Mouse (Mus musculus): Measurements from ENCODE around the gene Mettl16. TPM values are rescaled to one million over a fixed set of nuclear protein-coding genes. Genes with fewer than 3 reads are reported as not detected.
A peak's percentile ranks its signal among the peaks of the same experiment; 100 is the strongest.

The Mettl16 gene
- polyA plus RNA-seq, 1 experiment from 2014 or later, result 13.4 TPM

GRCm38 (mm10) chr11:74840739-74841138 lies 70.1 kb downstream of the Mettl16 start:
- peaks cover 3% of the 10 kb centered on the region; the same call in 1 of the 2 replicates for H3K4me1 ChIP-seq (replicated peaks; ENCODE audit: control insufficient read depth, insufficient read depth)
- no peak for TF ChIP-seq CTCF (IDR thresholded peaks at IDR 0.05; ENCODE audit: low read depth)
- no peak for TF ChIP-seq EP300 (optimal IDR thresholded peaks at IDR 0.05)
- no peak overlapping the region for H3K27ac ChIP-seq (replicated peaks)
- 77% methylated on average over 8 of the region's 8 CpGs for WGBS
- DNase-seq (ENCODE audit: low spot score), result no peak
- peaks cover 6% of the 10 kb centered on the region; the same call in 1 of the 2 replicates for H3K36me3 ChIP-seq (ENCODE audit: control insufficient read depth, insufficient read depth, low read length)
- H3K4me2 ChIP-seq (replicated peaks; ENCODE audit: low read depth), result no peak overlapping the region
- no peaks in the 10 kb centered on the region for H3K27me3 ChIP-seq (ENCODE audit: control insufficient read depth, insufficient read depth, low read length)
- H3K9me3 ChIP-seq (ENCODE audit: control insufficient read depth, low read length), result no peaks in the 10 kb centered on the region
- no peak overlapping the region for H3K9ac ChIP-seq (ENCODE audit: low read length)
- no peak for ATAC-seq (ENCODE audit: low FRiP score, low TSS enrichment)
- H3K4me3 ChIP-seq (ENCODE audit: low read depth, low read length), result no peak overlapping the region

- no peak overlapping the region for H3K9ac ChIP-seq (ENCODE audit: low read length)
- H3K4me3 ChIP-seq (ENCODE audit: low read depth, low read length), result no peak overlapping the region
- peaks cover 6% of the 10 kb centered on the region; the same call in 1 of the 2 replicates for H3K36me3 ChIP-seq (ENCODE audit: control insufficient read depth, insufficient read depth, low read length)
- H3K27me3 ChIP-seq (ENCODE audit: control insufficient read depth, insufficient read depth, low read length), result no peaks in the 10 kb centered on the region
- 79% methylated on average over 9 of the region's 9 CpGs for WGBS
- H3K4me2 ChIP-seq (replicated peaks; ENCODE audit: low read depth), result no peak overlapping the region
- DNase-seq (ENCODE audit: low spot score), result no peak
- ATAC-seq (ENCODE audit: low FRiP score, low TSS enrichment), result no peak
- no peaks in the 10 kb centered on the region for H3K9me3 ChIP-seq (ENCODE audit: control insufficient read depth, low read length)
- no peak overlapping the region for H3K27ac ChIP-seq (replicated peaks)
- peaks cover 3% of the 10 kb centered on the region; the same call in 1 of the 2 replicates for H3K4me1 ChIP-seq (replicated peaks; ENCODE audit: control insufficient read depth, insufficient read depth)
- no peak for TF ChIP-seq CTCF (IDR thresholded peaks at IDR 0.05; ENCODE audit: low read depth)
- TF ChIP-seq EP300 (optimal IDR thresholded peaks at IDR 0.05), result no peak
These were observed 70.7 kb downstream of the Mettl16 start for GRCm38 (mm10) chr11:74841366-74841765.

- no peak for TF ChIP-seq CTCF (IDR thresholded peaks at IDR 0.05; ENCODE audit: low read depth)
- TF ChIP-seq EP300 (optimal IDR thresholded peaks at IDR 0.05), result no peak
- ATAC-seq (ENCODE audit: low FRiP score, low TSS enrichment) (no peak), DNase-seq (ENCODE audit: low spot score) (peak; percentile 15)
- Histone ChIP-seq H3K27me3 (ENCODE audit: control insufficient read depth, insufficient read depth, low read length) (no peaks in the 10 kb centered on the region), H3K36me3 (ENCODE audit: control insufficient read depth, insufficient read depth, low read length) (0 out of 2 replicates have a peak, but pooled peaks cover 6% of the 10 kb centered on the region), H3K4me1 (replicated peaks; ENCODE audit: control insufficient read depth, insufficient read depth) (peaks cover 3% of the 10 kb centered on the region; the same call in 1 of the 2 replicates), H3K4me2 (replicated peaks; ENCODE audit: low read depth) (no peak overlapping the region), H3K9ac (ENCODE audit: low read length) (no peak overlapping the region), H3K27ac (replicated peaks) (no peak overlapping the region), H3K4me3 (ENCODE audit: low read depth, low read length) (no peak overlapping the region), H3K9me3 (ENCODE audit: control insufficient read depth, low read length) (no peaks in the 10 kb centered on the region)
- WGBS, result 85% methylated on average over 13 of the region's 13 CpGs
These were observed 71.4 kb downstream of the Mettl16 start for GRCm38 (mm10) chr11:74842045-74842444.

GRCm38 (mm10) chr11:74842656-74843434 lies 72.2 kb downstream of the Mettl16 start:
- no peak overlapping the region for H3K4me2 ChIP-seq (replicated peaks; ENCODE audit: low read depth)
- TF ChIP-seq EP300 (optimal IDR thresholded peaks at IDR 0.05), result no peak
- TF ChIP-seq CTCF (IDR thresholded peaks at IDR 0.05; ENCODE audit: low read depth), result no peak
- peak; percentile 15 for DNase-seq (ENCODE audit: low spot score)
- ATAC-seq (ENCODE audit: low FRiP score, low TSS enrichment), result no peak
- H3K27ac ChIP-seq (replicated peaks), result no peak overlapping the region
- no peaks in the 10 kb centered on the region; the same call in 1 of the 2 replicates for H3K4me1 ChIP-seq (replicated peaks; ENCODE audit: control insufficient read depth, insufficient read depth)
- WGBS, result 85% methylated on average over 17 of the region's 22 CpGs
- H3K4me3 ChIP-seq (ENCODE audit: low read depth, low read length), result no peak overlapping the region
- no peaks in the 10 kb centered on the region for H3K27me3 ChIP-seq (ENCODE audit: control insufficient read depth, insufficient read depth, low read length)
- H3K36me3 ChIP-seq (ENCODE audit: control insufficient read depth, insufficient read depth, low read length), result 0 out of 2 replicates have a peak, but pooled peaks cover 6% of the 10 kb centered on the region
- H3K9me3 ChIP-seq (ENCODE audit: control insufficient read depth, low read length), result no peaks in the 10 kb centered on the region
- no peak overlapping the region for H3K9ac ChIP-seq (ENCODE audit: low read length)

- H3K36me3 ChIP-seq (ENCODE audit: control insufficient read depth, insufficient read depth, low read length), result 0 out of 2 replicates have a peak, but pooled peaks cover 6% of the 10 kb centered on the region
- 48% methylated on average over 2 of the region's 2 CpGs for WGBS
- H3K4me2 ChIP-seq (replicated peaks; ENCODE audit: low read depth), result no peak overlapping the region
- H3K4me1 ChIP-seq (replicated peaks; ENCODE audit: control insufficient read depth, insufficient read depth), result no peaks in the 10 kb centered on the region; the same call in 1 of the 2 replicates
- H3K27me3 ChIP-seq (ENCODE audit: control insufficient read depth, insufficient read depth, low read length), result no peaks in the 10 kb centered on the region
- no peak for TF ChIP-seq CTCF (IDR thresholded peaks at IDR 0.05; ENCODE audit: low read depth)
- TF ChIP-seq EP300 (optimal IDR thresholded peaks at IDR 0.05), result no peak
- ATAC-seq (ENCODE audit: low FRiP score, low TSS enrichment) (no peak), DNase-seq (ENCODE audit: low spot score) (peak; percentile 13)
- H3K27ac ChIP-seq (replicated peaks), result 0 out of 2 replicates have a peak overlapping the region, but pooled peaks have one; percentile 24
- H3K4me3 ChIP-seq (ENCODE audit: low read depth, low read length), result no peak overlapping the region
- no peaks in the 10 kb centered on the region for H3K9me3 ChIP-seq (ENCODE audit: control insufficient read depth, low read length)
- H3K9ac ChIP-seq (ENCODE audit: low read length), result no peak overlapping the region
These were observed 72.7 kb downstream of the Mettl16 start for GRCm38 (mm10) chr11:74843435-74843714.

GRCm38 (mm10) chr11:74843761-74844160 lies 73.1 kb downstream of the Mettl16 start:
- WGBS, result 61% methylated on average over 5 of the region's 5 CpGs
- H3K36me3 ChIP-seq (ENCODE audit: control insufficient read depth, insufficient read depth, low read length), result 0 out of 2 replicates have a peak, but pooled peaks cover 6% of the 10 kb centered on the region
- H3K27me3 ChIP-seq (ENCODE audit: control insufficient read depth, insufficient read depth, low read length), result no peaks in the 10 kb centered on the region
- H3K4me2 ChIP-seq (replicated peaks; ENCODE audit: low read depth), result no peak overlapping the region
- DNase-seq (ENCODE audit: low spot score) (peak; percentile 13), ATAC-seq (ENCODE audit: low FRiP score, low TSS enrichment) (no peak)
- no peaks in the 10 kb centered on the region; the same call in 1 of the 2 replicates for H3K4me1 ChIP-seq (replicated peaks; ENCODE audit: control insufficient read depth, insufficient read depth)
- no peak overlapping the region for H3K9ac ChIP-seq (ENCODE audit: low read length)
- no peaks in the 10 kb centered on the region for H3K9me3 ChIP-seq (ENCODE audit: control insufficient read depth, low read length)
- no peak overlapping the region for H3K4me3 ChIP-seq (ENCODE audit: low read depth, low read length)
- TF ChIP-seq EP300 (optimal IDR thresholded peaks at IDR 0.05), result no peak
- TF ChIP-seq CTCF (IDR thresholded peaks at IDR 0.05; ENCODE audit: low read depth), result no peak
- 0 out of 2 replicates have a peak overlapping the region, but pooled peaks have one; percentile 24 for H3K27ac ChIP-seq (replicated peaks)

Data from stomach, postnatal 0 days (tissue).